Mouse (Mus musculus) frontal cortex, postnatal 25 days (tissue): ENCODE measurements around the gene Rbm28.

Source experiments
- DNase-seq, 2 experiments: peaks; one replicate each; pipeline ENCODE4 v3.0.0; 2022; ENCODE audit warnings: low spot score in 2 of 2

Gene Rbm28

GRCm38 (mm10) chr6:29164314-29165244 is at the start of gene Rbm28:
Gene Rbm28 (minus strand): TSS chr6:29165006.
- peak; percentile 66 to 89 for DNase-seq

DNA sequence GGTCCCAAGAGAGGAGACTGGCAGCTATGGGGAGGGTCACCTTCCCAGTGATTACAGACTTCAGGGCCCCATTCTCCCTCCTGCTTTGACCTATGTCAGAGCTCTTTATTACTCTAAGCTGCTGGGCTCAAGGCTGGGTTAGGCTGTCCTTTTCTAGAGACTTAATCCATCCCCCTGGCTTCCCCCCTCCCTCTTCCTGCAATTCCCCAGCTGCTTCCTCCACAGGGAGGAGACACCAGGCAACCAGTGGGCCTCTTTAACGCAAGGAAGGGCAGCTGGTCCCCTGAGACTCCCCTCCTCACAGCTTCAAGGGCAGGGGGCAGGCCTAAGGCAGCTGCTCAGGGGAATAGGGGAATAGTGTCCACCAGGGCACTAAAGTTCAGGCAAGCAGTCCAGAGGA is 49.4 kb upstream of the Rbm28 start:
- no peak for DNase-seq

GRCm38 (mm10) chr6:29213436-29213835 is 48.6 kb upstream of the Rbm28 start:
- no peak for DNase-seq

DNA sequence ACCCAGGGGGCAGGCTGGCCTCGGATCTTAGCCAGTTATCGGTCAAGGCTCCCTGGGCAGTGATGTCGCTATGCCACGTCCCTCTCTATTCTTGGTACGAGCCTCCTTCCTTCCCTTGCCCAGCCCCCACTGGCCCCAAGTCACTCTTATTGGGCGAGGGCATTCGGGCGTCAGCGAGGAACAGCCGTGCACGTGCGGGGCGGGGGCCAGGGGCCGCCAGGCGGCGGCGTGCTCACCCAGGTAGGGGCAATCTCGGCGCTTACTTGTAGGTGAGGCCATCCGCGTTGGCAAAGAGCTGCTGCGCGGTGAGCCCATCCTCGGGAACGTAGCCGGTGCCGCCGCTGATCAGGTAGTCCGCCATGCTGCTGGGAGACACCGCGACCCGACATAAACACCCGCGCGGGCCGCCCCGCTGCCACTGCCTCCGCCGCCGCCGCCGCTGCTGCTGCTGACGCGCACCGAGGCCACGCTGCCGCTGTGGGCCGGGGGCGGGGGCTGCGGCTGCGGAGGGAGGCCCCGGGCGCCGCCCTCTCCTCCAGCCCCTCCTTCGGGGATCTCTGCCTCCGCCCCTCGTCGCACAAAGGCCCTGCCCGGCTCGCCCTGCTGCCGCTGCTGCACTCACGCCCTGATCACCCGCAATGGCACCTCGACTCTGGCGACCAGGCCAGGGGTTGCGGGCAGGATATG is 47.1 kb upstream of the Rbm28 start:
- peak; percentile 55 for DNase-seq

GRCm38 (mm10) chr6:29211146-29211545 is 46.3 kb upstream of the Rbm28 start:
- DNase-seq = no peak

DNA sequence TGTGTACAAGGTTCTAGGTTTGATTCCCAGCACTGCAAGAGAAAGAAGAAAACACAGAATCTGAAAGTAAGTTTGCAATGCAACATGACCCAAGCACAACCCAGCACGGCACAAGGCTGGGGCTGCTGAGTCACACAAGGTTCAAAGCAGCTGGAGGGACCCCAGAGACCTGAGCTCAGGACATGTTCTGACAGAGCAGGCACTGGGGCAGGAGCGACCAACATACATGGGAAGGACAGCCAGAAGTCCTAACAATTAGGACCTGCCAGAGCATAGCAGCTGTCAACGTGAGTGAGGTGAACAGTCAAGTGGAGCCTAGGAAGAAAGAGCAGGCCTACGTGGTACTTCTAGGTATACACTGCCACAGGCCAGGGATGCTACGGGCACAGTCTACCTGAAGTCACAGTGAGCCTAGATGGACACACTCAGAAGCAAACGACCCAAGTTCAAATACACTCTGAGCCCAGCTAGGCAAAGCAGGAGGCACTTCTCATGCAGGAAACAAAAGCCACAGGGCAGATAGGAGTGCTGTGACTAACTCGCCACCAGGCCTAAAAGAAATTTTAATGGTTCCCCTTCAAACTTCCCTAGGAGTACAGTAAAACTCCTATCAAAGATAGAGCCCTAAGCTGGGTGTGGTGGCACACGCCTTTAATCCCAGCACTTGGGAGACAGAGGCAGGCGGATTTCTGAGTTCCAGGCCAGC is 45.6 kb upstream of the Rbm28 start:
- DNase-seq = no peak

DNA sequence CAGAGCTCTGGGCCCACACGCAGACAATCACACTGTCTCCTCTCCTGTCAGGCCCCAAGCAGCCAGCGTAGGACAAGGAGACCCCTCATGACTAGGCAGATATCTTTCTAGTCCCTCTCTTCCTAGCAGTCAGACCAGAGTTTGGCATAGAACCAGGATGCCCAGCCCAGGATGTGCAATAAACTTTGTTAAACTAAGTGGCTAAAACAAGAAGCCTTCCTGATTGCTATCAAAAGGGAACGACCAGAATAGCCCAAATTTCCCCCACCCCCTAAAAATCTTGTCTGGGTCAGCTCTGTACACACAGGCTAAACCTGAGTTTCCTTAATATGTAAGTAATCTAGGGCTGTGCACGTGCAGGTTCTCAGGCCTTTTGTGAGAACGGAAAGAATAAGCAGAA is 43.4 kb upstream of the Rbm28 start:
- DNase-seq = no peak

- no peak for DNase-seq
These were observed 42.2 kb upstream of the Rbm28 start for GRCm38 (mm10) chr6:29207017-29207416.

- DNase-seq = no peak
These were observed 41.2 kb upstream of the Rbm28 start for GRCm38 (mm10) chr6:29206006-29206405.

DNA sequence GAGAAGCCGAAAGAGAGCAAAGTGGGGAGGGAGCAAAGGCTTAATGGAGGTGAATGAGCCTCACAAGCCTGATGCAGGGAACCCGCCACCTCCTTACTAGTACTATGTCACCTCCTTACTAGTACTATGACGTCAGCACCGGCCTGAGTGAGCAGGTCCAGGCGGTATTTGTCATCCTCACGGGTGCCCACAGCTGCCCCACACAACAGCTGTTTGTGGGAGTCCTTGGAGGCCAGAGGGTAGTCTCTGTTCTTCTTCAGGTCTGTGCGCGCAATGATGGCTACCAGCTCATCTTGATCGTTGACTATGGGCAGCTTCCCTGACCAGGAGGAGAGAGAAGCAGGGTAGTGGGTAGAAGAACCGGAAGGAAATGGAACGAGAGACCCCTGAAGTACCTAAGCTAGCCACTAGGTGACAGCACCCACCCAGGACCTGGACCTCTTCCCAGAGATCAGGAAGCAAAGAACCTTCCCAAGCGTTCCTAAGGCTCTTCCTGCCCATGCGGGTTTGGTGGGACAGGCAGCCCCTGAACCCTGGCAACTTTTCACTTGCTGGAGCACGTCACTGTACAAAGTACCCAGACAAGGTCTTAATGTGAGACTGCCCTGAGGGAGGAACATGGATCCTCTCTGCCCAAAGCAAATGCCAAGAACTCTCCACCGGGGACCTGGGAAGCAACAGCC is 40.3 kb upstream of the Rbm28 start:
- DNase-seq = peak in 1 of 2 experiments; percentile 41

DNA sequence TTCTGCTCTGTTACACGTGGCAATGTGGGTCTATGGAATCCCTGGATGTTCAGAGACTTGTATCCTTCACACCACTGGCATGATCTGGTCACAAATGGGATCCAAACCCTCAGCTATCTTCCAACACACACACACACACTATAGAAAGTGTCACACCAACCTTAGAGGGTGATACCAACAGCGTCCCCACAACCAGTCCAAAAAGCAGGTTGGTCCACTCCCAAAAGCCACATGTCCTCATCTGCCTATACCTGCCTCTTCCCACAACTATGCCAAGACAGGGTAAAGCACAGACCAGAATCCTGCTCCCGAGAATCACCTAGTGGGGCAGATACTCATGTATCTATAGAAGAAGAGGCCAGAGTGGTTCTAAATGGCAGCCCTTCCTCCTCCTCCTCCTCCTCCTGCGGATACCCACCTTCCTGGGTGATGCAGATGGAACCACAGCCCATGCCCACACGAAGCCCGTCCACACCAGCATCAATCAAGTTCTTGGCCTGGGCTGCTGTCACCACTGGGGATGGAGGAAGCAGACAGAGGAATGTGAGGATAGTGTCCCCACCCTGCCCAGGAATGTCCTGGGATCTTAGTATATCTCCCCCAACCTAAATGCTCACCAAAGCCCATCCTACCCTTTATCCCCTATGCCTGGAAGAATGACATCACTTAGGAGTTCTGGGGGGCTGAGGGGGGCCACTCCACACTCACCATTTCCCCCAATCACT is 39.2 kb upstream of the Rbm28 start:
- no peak for DNase-seq

DNA sequence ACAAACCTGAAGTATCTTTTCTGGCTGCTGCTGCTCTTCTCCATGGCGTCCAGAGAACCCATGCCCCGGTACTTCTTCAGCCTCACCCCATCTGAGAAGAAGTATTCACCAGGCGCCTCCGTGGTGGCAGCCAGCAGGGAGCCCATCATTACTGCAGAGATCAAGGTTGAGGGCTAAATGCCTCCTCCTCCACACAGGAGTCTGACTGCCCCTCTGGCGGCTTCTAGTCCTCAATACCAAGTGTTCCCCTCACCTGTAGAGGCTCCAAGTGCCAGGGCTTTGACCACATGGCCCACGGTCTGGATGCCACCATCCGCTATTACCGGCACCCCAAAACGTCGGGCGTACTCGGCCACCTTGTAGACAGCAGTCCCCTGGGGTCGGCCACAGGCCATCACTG is 38.3 kb upstream of the Rbm28 start:
- no peak for DNase-seq

- no peak for DNase-seq
These were observed 37.2 kb upstream of the Rbm28 start for GRCm38 (mm10) chr6:29201988-29202387.

- no peak for DNase-seq
These were observed 36.5 kb upstream of the Rbm28 start for GRCm38 (mm10) chr6:29201341-29201740.

- DNase-seq = no peak
These were observed 35.7 kb upstream of the Rbm28 start for GRCm38 (mm10) chr6:29200496-29200895.

DNA sequence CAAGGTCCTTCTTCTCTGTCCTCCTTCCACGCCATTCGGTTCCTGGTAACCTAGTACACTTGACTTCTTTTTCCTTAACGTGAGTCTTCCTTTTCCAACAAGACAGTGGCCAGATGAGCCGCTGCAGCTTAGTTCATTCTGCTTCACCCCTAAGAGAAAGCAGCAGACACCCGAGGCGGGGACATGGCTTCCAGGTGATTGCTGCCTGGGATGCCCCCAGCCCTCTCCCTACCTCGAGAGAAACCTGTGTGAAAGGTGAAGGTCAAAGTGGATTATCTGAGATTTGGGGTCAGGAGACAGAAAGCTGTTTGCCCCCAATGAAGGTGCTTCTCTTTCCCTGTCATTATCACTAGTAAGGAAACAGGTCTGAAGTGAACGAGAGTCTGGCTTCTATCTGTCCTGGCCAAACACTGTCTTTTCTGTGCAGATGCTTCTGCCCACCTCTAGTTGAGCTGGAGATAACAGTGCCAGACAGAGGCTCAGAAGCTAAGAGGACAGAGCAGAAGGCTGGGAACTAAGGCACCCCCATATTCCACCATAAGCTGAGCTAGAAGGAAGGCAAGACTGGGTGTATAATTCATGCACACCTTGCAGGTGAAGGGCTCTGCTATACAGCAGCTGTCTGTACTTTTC is 34.5 kb upstream of the Rbm28 start:
- no peak for DNase-seq

DNA sequence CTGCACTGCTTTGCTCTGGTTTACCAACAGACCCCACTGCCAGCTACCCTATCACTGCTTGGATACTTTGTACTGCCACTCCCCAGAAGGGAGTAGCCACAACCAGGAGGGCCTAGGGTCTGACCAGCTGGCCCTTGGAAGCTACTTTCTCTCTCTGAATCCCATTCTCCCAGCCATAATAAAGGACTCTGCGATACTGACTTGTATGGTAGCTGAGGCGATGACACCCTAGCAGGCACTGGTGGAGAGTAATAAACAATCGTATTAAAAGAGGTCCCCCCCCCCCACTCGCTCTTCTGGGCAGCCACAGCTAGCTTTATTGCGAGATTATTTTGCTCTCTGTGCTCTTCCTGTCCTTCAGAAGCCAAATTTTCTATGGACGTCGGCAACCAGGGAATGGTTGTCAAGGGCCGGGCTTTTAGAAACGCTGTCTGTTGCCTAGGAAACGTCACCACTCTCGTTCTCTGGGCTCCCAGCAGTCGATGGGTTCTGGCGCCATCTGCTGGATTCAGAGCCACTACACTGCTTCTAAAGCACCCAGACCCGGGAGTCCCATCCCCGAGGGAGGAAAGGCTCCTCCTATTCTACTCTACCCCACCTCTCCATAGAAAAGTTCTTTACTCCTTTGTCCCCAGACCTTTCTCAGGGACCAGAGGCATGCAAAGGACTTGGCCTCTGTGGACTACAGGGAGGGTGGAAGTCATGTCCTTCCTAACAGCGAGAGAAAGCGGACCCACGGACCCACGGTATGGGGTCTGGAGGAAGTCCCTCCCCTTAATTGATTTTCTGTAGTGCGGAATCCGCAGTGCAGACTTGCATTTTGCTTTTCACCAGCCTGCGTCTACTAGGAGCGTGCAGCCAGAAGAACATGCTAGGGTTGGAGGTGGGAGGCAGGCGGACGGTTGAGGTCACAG is 33.8 kb upstream of the Rbm28 start:
- peak; percentile 87 to 90 for DNase-seq

DNA sequence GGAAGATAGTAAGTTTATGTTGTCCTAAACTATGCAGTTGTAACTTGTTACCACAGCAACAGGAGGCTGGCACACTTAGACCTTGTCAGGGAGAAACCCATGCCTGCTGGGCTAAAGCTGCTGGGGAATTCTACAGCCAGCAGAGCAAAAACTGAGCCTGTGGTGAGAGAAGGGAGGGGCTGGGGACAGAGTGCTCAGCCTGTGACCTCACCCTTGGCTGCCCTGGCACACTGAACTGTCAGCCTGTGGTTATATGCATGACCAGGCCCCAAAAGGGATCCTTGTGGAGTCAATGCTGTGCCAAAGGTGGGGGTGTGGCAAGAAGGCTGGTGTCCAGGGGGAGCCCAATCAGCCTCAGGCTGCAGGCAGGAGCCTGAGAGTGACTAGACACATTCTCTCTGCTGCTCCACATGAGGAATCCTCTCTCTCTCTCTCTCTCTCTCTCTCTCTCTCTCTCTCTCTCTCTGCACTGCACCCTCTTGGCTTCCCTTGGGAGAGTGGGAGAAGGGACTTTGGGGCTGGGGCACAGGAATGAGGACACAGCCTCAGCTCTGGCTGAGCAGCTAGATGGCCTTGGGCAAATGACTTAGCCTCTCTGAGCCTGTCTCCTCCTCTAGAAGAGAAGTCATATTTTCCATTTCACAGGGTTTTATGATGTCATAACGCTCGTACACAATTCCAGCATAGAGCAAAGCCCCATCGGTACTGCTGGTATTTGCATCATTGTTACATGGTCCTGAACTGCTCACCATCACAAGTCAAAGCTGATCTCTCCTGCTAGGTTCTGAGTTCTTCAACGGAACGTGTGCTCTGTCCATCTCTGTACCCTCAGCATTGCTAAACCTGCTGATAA is 31.3 kb upstream of the Rbm28 start:
- DNase-seq = no peak

- DNase-seq = no peak
These were observed 30.3 kb upstream of the Rbm28 start for GRCm38 (mm10) chr6:29195146-29195545.
